In the genomic region with DNA sequence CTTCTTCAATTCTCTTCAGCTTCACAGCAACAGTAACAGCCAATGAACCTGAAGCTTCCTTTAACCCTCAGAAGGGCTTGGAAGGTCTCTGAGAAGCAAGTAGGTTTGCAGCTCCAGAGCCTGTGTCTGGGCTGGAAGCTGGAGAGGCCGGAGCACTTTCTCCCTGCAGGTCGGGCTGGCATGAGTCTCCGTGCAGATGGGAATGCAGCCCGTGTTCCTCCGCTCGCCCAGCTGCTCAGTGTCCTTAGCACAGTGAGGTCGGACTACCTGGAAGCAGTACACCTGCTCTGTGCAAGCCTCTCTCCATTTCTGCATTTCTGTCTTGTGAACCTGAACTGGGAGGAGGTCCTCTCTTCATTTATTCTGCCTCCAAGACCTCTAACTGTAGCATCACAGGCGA, we compare ENCODE assay signal across 14 mouse cellular contexts. TPM values are rescaled to one million over a fixed set of nuclear protein-coding genes. Genes with fewer than 3 reads are reported as not detected.
A peak's percentile ranks its signal among the peaks of the same experiment; 100 is the strongest.
DNase-seq lines count a peak whose midpoint lies in the region; ATAC-seq and TF ChIP-seq lines count a peak whose summit lies in the region.
"Had no signal": no experiment of that assay in that cellular context is flagged by ENCODE, and none has a peak within 500 bp of the region (broad histone marks: within the 10 kb centered on the region; RNA-seq: fewer than 3 reads in every experiment).

No protein-coding gene starts in this region.

- H3K9ac ChIP-seq in intestine, postnatal 0 days (ENCODE audit: low read depth, low read length) = no peak overlapping the region

- WGBS in intestine, postnatal 0 days = 71% methylated on average over 8 of the region's 8 CpGs

- H3K4me3 ChIP-seq in gastrocnemius, adult 2 months = peak overlapping the region; percentile 28
- H3K4me3 ChIP-seq in intestine, postnatal 0 days (ENCODE audit: low read depth, low read length) = no peak overlapping the region

- peak; percentile 51 for DNase-seq in gastrocnemius, adult 2 months
- DNase-seq in gastrocnemius, postnatal 4 days (ENCODE audit: low spot score in 2 of 2) = no peak
- peak; percentile 43 for DNase-seq in left cerebral cortex, postnatal 4 days
- DNase-seq in left cerebral cortex, postnatal 25 days (ENCODE audit: low spot score in 2 of 2) = no peak
- DNase-seq in cerebellum, postnatal 10 days = peak; percentile 73 to 76
- DNase-seq in frontal cortex, postnatal 25 days (ENCODE audit: low spot score in 2 of 2) = no peak
- DNase-seq in adrenal gland, adult 2 months = no peak
- DNase-seq: adrenal gland, adult 8-10 months; B cell, adult 2 months; liver had no signal

- TF ChIP-seq CTCF in gastrocnemius, adult 2 months (IDR thresholded peaks at IDR 0.05) = no peak
- TF ChIP-seq CTCF in intestine, postnatal 0 days (IDR thresholded peaks at IDR 0.05; ENCODE audit: low read depth) = no peak

- H3K27ac ChIP-seq in gastrocnemius, adult 2 months = peak overlapping the region; percentile 62; the same call in 1 of the 2 replicates
- no peak overlapping the region for H3K27ac ChIP-seq in intestine, postnatal 0 days (ENCODE audit: low read depth, low read length)

- peaks cover 17% of the 10 kb centered on the region; the same call in 1 of the 2 replicates for H3K4me1 ChIP-seq in intestine, postnatal 0 days (replicated peaks; ENCODE audit: control insufficient read depth, insufficient read depth, low read length)

- no peaks in the 10 kb centered on the region for H3K9me3 ChIP-seq in intestine, postnatal 0 days (ENCODE audit: control insufficient read depth)

- peak overlapping the region; percentile 27 for H3K4me2 ChIP-seq in intestine, postnatal 0 days (replicated peaks; ENCODE audit: low read depth)

- no peak for ATAC-seq in intestine, postnatal 0 days
- ATAC-seq: forebrain, embryonic 16.5 days had no signal

- H3K27me3 ChIP-seq in intestine, postnatal 0 days (replicated peaks; ENCODE audit: control insufficient read depth, insufficient read depth, low read length) = no peaks in the 10 kb centered on the region

- H3K36me3 ChIP-seq in intestine, postnatal 0 days (ENCODE audit: control insufficient read depth, insufficient read depth) = peaks cover 19% of the 10 kb centered on the region

- intact Hi-C loops in gastrocnemius, adult 2 months (cut with DNase I) = no loop called here
- intact Hi-C loops in left cerebral cortex, postnatal 4 days (cut with DNase I) = no loop called here
- intact Hi-C loops in left cerebral cortex, postnatal 25 days (cut with DNase I) = no loop called here

RNA-seq across cellular contexts. Expression of a gene that starts 53.3 kb away (rescaled TPM):
- total RNA-seq in gastrocnemius, adult 2 months (2021) = not detected
- not detected for total RNA-seq in gastrocnemius, postnatal 4 days (2021)
- total RNA-seq in left cerebral cortex, postnatal 4 days (2021) = under 1 TPM in 1 of 2 experiments, not detected in 1; 0.78 TPM
- total RNA-seq in left cerebral cortex, postnatal 25 days (2021) = 1 to 10 TPM; 1.0 to 1.3 TPM
- 164 and 187 TPM in 2 replicates for polyA plus RNA-seq in intestine, postnatal 0 days (2015; fragmentation: Nextera tagmentation; extraction: Ambion mirVana)
- under 1 TPM in 1 of 2 experiments, not detected in 1; 0.69 TPM for total RNA-seq in adrenal gland, adult 2 months (2021)
- polyA plus RNA-seq in adrenal gland, adult 2 months (2012; rRNA removed) = not detected in 2 replicates
- total RNA-seq: hematopoietic stem cell, adult 5-6 weeks; layer of hippocampus, postnatal 25 days had no signal
- polyA plus RNA-seq: forebrain, embryonic 16.5 days had no signal

Comparison
In these comparisons a context has a peak if more than half of its experiments do, and no peak if none do; other contexts are left out.
1. DNase-seq: peak in gastrocnemius, adult 2 months (single experiment), left cerebral cortex, postnatal 4 days (single experiment) and cerebellum, postnatal 10 days (2 of 2); none in gastrocnemius, postnatal 4 days (0 of 2), left cerebral cortex, postnatal 25 days (0 of 2), frontal cortex, postnatal 25 days (0 of 2) and adrenal gland, adult 2 months (single experiment).